In the genomic region with DNA sequence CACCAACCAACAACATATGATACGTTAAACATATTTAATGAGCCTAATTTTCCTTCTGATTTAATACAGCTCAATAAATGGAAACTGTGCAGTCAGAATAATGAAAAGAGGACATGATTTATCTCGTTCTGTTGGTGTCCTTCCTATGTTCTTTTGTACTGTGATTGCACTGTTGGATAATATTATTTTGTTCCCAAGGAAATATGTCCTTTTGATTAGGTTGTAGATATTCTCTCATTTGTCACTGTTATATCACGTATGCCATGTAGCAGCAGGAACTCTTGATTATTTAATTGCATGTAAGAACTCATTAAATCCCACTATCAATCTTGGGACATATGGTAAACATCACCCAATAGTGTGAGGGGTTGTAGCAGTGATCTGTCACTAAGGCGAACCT, we compare ENCODE assay signal across 18 mouse cellular contexts.
"Had no signal": no experiment of that assay in that cellular context is flagged by ENCODE, and none has a peak within 500 bp of the region (broad histone marks: within the 10 kb centered on the region; RNA-seq: fewer than 3 reads in every experiment).

No protein-coding gene starts in this region.

- H3K4me2 ChIP-seq: liver, embryonic 13.5 days; midbrain, embryonic 11.5 days; stomach, embryonic 15.5 days had no signal

- H3K27ac ChIP-seq: layer of hippocampus, adult 2 months; left cerebral cortex, adult 2 months; liver, embryonic 13.5 days; stomach, embryonic 15.5 days had no signal

- H3K4me3 ChIP-seq: layer of hippocampus, adult 2 months; left cerebral cortex, adult 2 months; liver, embryonic 13.5 days; stomach, embryonic 15.5 days had no signal

- H3K9ac ChIP-seq: liver, embryonic 13.5 days; stomach, embryonic 15.5 days had no signal

- H3K4me1 ChIP-seq: liver, embryonic 13.5 days; stomach, embryonic 15.5 days had no signal

- DNase-seq: kidney, adult 18-20 months; kidney, adult 9 months; kidney, postnatal 14 days; kidney, postnatal 4 days; layer of hippocampus, adult 9-11 months; liver, embryonic 13.5 days; lung, adult 2 months; lung, postnatal 14 days; lung, postnatal 4 days; midbrain, embryonic 14.5 days; retina, postnatal 1 day; right cerebral cortex, postnatal 25 days; spleen, adult 18-20 months; thymus, postnatal 25 days had no signal

- H3K9me3 ChIP-seq: liver, embryonic 13.5 days; stomach, embryonic 15.5 days had no signal

- H3K36me3 ChIP-seq: liver, embryonic 13.5 days; stomach, embryonic 15.5 days had no signal

- H3K27me3 ChIP-seq: liver, embryonic 13.5 days; stomach, embryonic 15.5 days had no signal
